In genomic region chr7:115671272-115671671, GRCm38 (mm10) we compare ENCODE assay signal across 20 mouse cellular contexts.
DNase-seq lines count a peak whose midpoint lies in the region; ATAC-seq and TF ChIP-seq lines count a peak whose summit lies in the region.
"Had no signal": no experiment of that assay in that cellular context is flagged by ENCODE, and none has a peak within 500 bp of the region (broad histone marks: within the 10 kb centered on the region; RNA-seq: fewer than 3 reads in every experiment).

No protein-coding gene starts in this region.

- peak; percentile 82 for DNase-seq in forebrain, postnatal 0 days
- DNase-seq in forebrain, embryonic 10.5 days (ENCODE audit: extremely low spot score, low spot score): no peak
- peak; percentile 17 to 34 for DNase-seq in kidney, postnatal 4 days
- no peak for DNase-seq in kidney, postnatal 25 days
- DNase-seq in brain, adult 2 months (ENCODE audit: low read depth, low spot score): peak; percentile 37
- DNase-seq in spleen, postnatal 14 days (ENCODE audit: low spot score in 2 of 2): no peak
- DNase-seq: adrenal gland, adult 8-10 months; B cell, adult 2 months; cerebellum, adult 2 months; gastrocnemius, adult 2 months; layer of hippocampus, adult 9-11 months; right cerebral cortex, adult 18-20 months had no signal

- no peak overlapping the region for H3K27ac ChIP-seq in forebrain, postnatal 0 days (ENCODE audit: low read depth, low read length)
- H3K27ac ChIP-seq in forebrain, embryonic 10.5 days: no peak overlapping the region
- no peak overlapping the region for H3K27ac ChIP-seq in limb, embryonic 15.5 days
- H3K27ac ChIP-seq: embryonic facial prominence, embryonic 12.5 days; gastrocnemius, adult 2 months; hindbrain, embryonic 12.5 days; limb, embryonic 12.5 days; liver, embryonic 15.5 days; midbrain, embryonic 15.5 days had no signal

- H3K4me2 ChIP-seq in forebrain, postnatal 0 days (ENCODE audit: low read depth): no peak overlapping the region
- no peak overlapping the region for H3K4me2 ChIP-seq in limb, embryonic 15.5 days
- H3K4me2 ChIP-seq: embryonic facial prominence, embryonic 12.5 days; hindbrain, embryonic 12.5 days; limb, embryonic 12.5 days; liver, embryonic 15.5 days; midbrain, embryonic 15.5 days had no signal

- H3K9me3 ChIP-seq in forebrain, postnatal 0 days (ENCODE audit: low read length): no peaks in the 10 kb centered on the region
- H3K9me3 ChIP-seq in forebrain, embryonic 10.5 days: no peaks in the 10 kb centered on the region
- H3K9me3 ChIP-seq in limb, embryonic 15.5 days: no peaks in the 10 kb centered on the region
- H3K9me3 ChIP-seq: embryonic facial prominence, embryonic 12.5 days; hindbrain, embryonic 12.5 days; limb, embryonic 12.5 days; liver, embryonic 15.5 days; megakaryocyte, embryonic 14.5 days; midbrain, embryonic 15.5 days had no signal

- no peak for TF ChIP-seq CTCF in forebrain, postnatal 0 days (IDR thresholded peaks at IDR 0.05; ENCODE audit: low read depth)

- peaks cover 10% of the 10 kb centered on the region for H3K27me3 ChIP-seq in forebrain, postnatal 0 days (ENCODE audit: insufficient read depth, low read length)
- no peaks in the 10 kb centered on the region for H3K27me3 ChIP-seq in forebrain, embryonic 10.5 days (ENCODE audit: poor library complexity, severe bottlenecking)
- H3K27me3 ChIP-seq in limb, embryonic 15.5 days: no peaks in the 10 kb centered on the region; the same call in 1 of the 2 replicates
- H3K27me3 ChIP-seq: hindbrain, embryonic 12.5 days; limb, embryonic 12.5 days; liver, embryonic 15.5 days; midbrain, embryonic 15.5 days had no signal

- no peak overlapping the region for H3K4me3 ChIP-seq in forebrain, postnatal 0 days (ENCODE audit: low read depth, low read length)
- H3K4me3 ChIP-seq in forebrain, embryonic 10.5 days: no peak overlapping the region
- no peak overlapping the region for H3K4me3 ChIP-seq in limb, embryonic 15.5 days
- H3K4me3 ChIP-seq: embryonic facial prominence, embryonic 12.5 days; gastrocnemius, adult 2 months; hindbrain, embryonic 12.5 days; limb, embryonic 12.5 days; liver, embryonic 15.5 days; megakaryocyte, embryonic 14.5 days; midbrain, embryonic 15.5 days had no signal

- WGBS in forebrain, postnatal 0 days: 55% methylated on average over 4 of the region's 4 CpGs
- 92% methylated on average over 4 of the region's 4 CpGs for WGBS in forebrain, embryonic 10.5 days
- 50% methylated on average over 4 of the region's 4 CpGs for WGBS in limb, embryonic 15.5 days

- H3K9ac ChIP-seq in forebrain, postnatal 0 days: no peak overlapping the region
- no peak overlapping the region for H3K9ac ChIP-seq in limb, embryonic 15.5 days
- H3K9ac ChIP-seq: embryonic facial prominence, embryonic 12.5 days; hindbrain, embryonic 12.5 days; limb, embryonic 12.5 days; liver, embryonic 15.5 days; midbrain, embryonic 15.5 days had no signal

- H3K36me3 ChIP-seq in forebrain, postnatal 0 days (ENCODE audit: insufficient read depth): no peaks in the 10 kb centered on the region
- no peaks in the 10 kb centered on the region for H3K36me3 ChIP-seq in forebrain, embryonic 10.5 days (replicated peaks)
- H3K36me3 ChIP-seq in limb, embryonic 15.5 days: no peaks in the 10 kb centered on the region
- H3K36me3 ChIP-seq: embryonic facial prominence, embryonic 12.5 days; hindbrain, embryonic 12.5 days; limb, embryonic 12.5 days; liver, embryonic 15.5 days; midbrain, embryonic 15.5 days had no signal

- H3K4me1 ChIP-seq in forebrain, postnatal 0 days (ENCODE audit: insufficient read depth): 0 out of 2 replicates have a peak, but pooled peaks cover 3% of the 10 kb centered on the region
- H3K4me1 ChIP-seq in forebrain, embryonic 10.5 days: peaks cover 49% of the 10 kb centered on the region
- H3K4me1 ChIP-seq in limb, embryonic 15.5 days: peaks cover 30% of the 10 kb centered on the region
- H3K4me1 ChIP-seq: liver, embryonic 15.5 days; megakaryocyte, embryonic 14.5 days had no signal

- peak; percentile 83 for ATAC-seq in forebrain, postnatal 0 days
- ATAC-seq in limb, embryonic 15.5 days (ENCODE audit: insufficient number of reproducible peaks, low FRiP score, low TSS enrichment, low read depth): 0 out of 2 replicates have a peak, but pooled peaks have one; percentile 35
- ATAC-seq: inflammation-experienced regulatory T-cells, adult 6 months; midbrain, embryonic 15.5 days had no signal

Comparison
In these comparisons a context has a peak if more than half of its experiments do, and no peak if none do; other contexts are left out.
1. DNase-seq: peak in forebrain, postnatal 0 days (single experiment), kidney, postnatal 4 days (2 of 2) and brain, adult 2 months (single experiment); none in forebrain, embryonic 10.5 days (single experiment), kidney, postnatal 25 days (0 of 2) and spleen, postnatal 14 days (0 of 2).